Mouse (Mus musculus): ENCODE results near the gene Ubtd2. TPM values are rescaled to one million over a fixed set of nuclear protein-coding genes. Genes with fewer than 3 reads are reported as not detected.
"Not testable (repeated sequence)": the region's sequence is repeated elsewhere in the genome, so short reads cannot be mapped to it uniquely, and the experiment has no call there.

Ubtd2 gene
- total RNA-seq, 2 experiments from 2014 or later: 7.3 to 9.5 TPM

- not testable (repeated sequence) for ATAC-seq (replicated peaks; ENCODE audit: poor library complexity, severe bottlenecking)
Measured at GRCm38 (mm10) chr11:32514853-32515252, 59.7 kb downstream of the Ubtd2 start.

GRCm38 (mm10) chr11:32516091-32516490, 60.9 kb downstream of the Ubtd2 start:
- ATAC-seq (replicated peaks; ENCODE audit: poor library complexity, severe bottlenecking): no peak

- no peak for ATAC-seq (replicated peaks; ENCODE audit: poor library complexity, severe bottlenecking)
Measured at GRCm38 (mm10) chr11:32516916-32517712, 61.9 kb downstream of the Ubtd2 start.

- ATAC-seq (replicated peaks; ENCODE audit: poor library complexity, severe bottlenecking): no peak
Measured at GRCm38 (mm10) chr11:32518770-32519169, 63.6 kb downstream of the Ubtd2 start.

GRCm38 (mm10) chr11:32519354-32519753, 64.2 kb downstream of the Ubtd2 start:
- ATAC-seq (replicated peaks; ENCODE audit: poor library complexity, severe bottlenecking): no peak

GRCm38 (mm10) chr11:32521246-32521645, 66.1 kb downstream of the Ubtd2 start:
- ATAC-seq (replicated peaks; ENCODE audit: poor library complexity, severe bottlenecking): no peak

GRCm38 (mm10) chr11:32524122-32524920, 69.2 kb downstream of the Ubtd2 start:
- no peak for ATAC-seq (replicated peaks; ENCODE audit: poor library complexity, severe bottlenecking)

- ATAC-seq (replicated peaks; ENCODE audit: poor library complexity, severe bottlenecking): no peak
Measured at GRCm38 (mm10) chr11:32527006-32527405, 71.8 kb downstream of the Ubtd2 start.

- ATAC-seq (replicated peaks; ENCODE audit: poor library complexity, severe bottlenecking): no peak
Measured at GRCm38 (mm10) chr11:32530151-32530550, 75.0 kb downstream of the Ubtd2 start.

GRCm38 (mm10) chr11:32531871-32532764, 76.9 kb downstream of the Ubtd2 start, which contains the start of gene Efcab9:
Gene Efcab9 (minus strand): TSS chr11:32532081.
- no peak for ATAC-seq (replicated peaks; ENCODE audit: poor library complexity, severe bottlenecking)

- ATAC-seq (replicated peaks; ENCODE audit: poor library complexity, severe bottlenecking): peak; percentile 71
Measured at GRCm38 (mm10) chr11:32532765-32533481, 77.8 kb downstream of the Ubtd2 start, which contains the start of gene Stk10. Gene Stk10 (plus strand): TSS chr11:32533305.

- peak; percentile 71 for ATAC-seq (replicated peaks; ENCODE audit: poor library complexity, severe bottlenecking)
Measured at GRCm38 (mm10) chr11:32533482-32534261, 78.5 kb downstream of the Ubtd2 start.

- no peak for ATAC-seq (replicated peaks; ENCODE audit: poor library complexity, severe bottlenecking)
Measured at GRCm38 (mm10) chr11:32534453-32535075, 79.4 kb downstream of the Ubtd2 start.

- no peak for ATAC-seq (replicated peaks; ENCODE audit: poor library complexity, severe bottlenecking)
Measured at GRCm38 (mm10) chr11:32535646-32536045, 80.5 kb downstream of the Ubtd2 start.

- ATAC-seq (replicated peaks; ENCODE audit: poor library complexity, severe bottlenecking): no peak
Measured at GRCm38 (mm10) chr11:32536954-32537353, 81.8 kb downstream of the Ubtd2 start.

- ATAC-seq (replicated peaks; ENCODE audit: poor library complexity, severe bottlenecking): no peak
Measured at GRCm38 (mm10) chr11:32538435-32538834, 83.3 kb downstream of the Ubtd2 start.

- ATAC-seq (replicated peaks; ENCODE audit: poor library complexity, severe bottlenecking): no peak
Measured at GRCm38 (mm10) chr11:32538846-32539245, 83.7 kb downstream of the Ubtd2 start.

- ATAC-seq (replicated peaks; ENCODE audit: poor library complexity, severe bottlenecking): no peak
Measured at GRCm38 (mm10) chr11:32539717-32540116, 84.5 kb downstream of the Ubtd2 start.

Data from granulocyte monocyte progenitor cell, adult 5-6 weeks (primary cell).